8 mouse cellular contexts compared by ENCODE assay signal in genomic region chr9:64340351-64341253, GRCm38 (mm10). TPM values are rescaled to one million over a fixed set of nuclear protein-coding genes. Genes with fewer than 3 reads are reported as not detected.
DNase-seq lines count a peak whose midpoint lies in the region; ATAC-seq and TF ChIP-seq lines count a peak whose summit lies in the region.

No protein-coding gene starts in this region.

- H3K4me1 ChIP-seq in cerebellum, adult 2 months (ENCODE audit: control insufficient read depth, insufficient read depth, low read length) = no peaks in the 10 kb centered on the region; the same call in 1 of the 2 replicates
- no peaks in the 10 kb centered on the region for H3K4me1 ChIP-seq in forebrain, postnatal 0 days (ENCODE audit: insufficient read depth)
- H3K4me1 ChIP-seq in lung, embryonic 14.5 days (ENCODE audit: insufficient read depth) = peaks cover 8% of the 10 kb centered on the region; the same call in 1 of the 2 replicates

- under 1% methylated on average over 82 of the region's 85 CpGs for WGBS in cerebellum, adult 2 months
- WGBS in forebrain, postnatal 0 days = under 1% methylated on average over 84 of the region's 85 CpGs
- under 1% methylated on average over 83 of the region's 85 CpGs for WGBS in lung, embryonic 14.5 days

- peak; percentile 57 for TF ChIP-seq POLR2A in cerebellum, adult 2 months (IDR thresholded peaks at IDR 0.05; ENCODE audit: borderline replicate concordance, insufficient read depth, low read length)

- H3K36me3 ChIP-seq in forebrain, postnatal 0 days (ENCODE audit: insufficient read depth) = no peaks in the 10 kb centered on the region
- H3K36me3 ChIP-seq in lung, embryonic 14.5 days (ENCODE audit: insufficient read depth) = peaks cover 15% of the 10 kb centered on the region; the same call in 1 of the 2 replicates

- DNase-seq in MEL-GATA-1-ER (ENCODE audit: extremely low read depth, low read depth) = peak; percentile 46
- peak; percentile 81 to 89 for DNase-seq in cerebellum, adult 2 months
- peak; percentile 84 for DNase-seq in forebrain, postnatal 0 days
- peak; percentile 29 to 59 for DNase-seq in layer of hippocampus, adult 8-10 months (ENCODE audit: low spot score in 2 of 2)
- peak; percentile 85 for DNase-seq in lung, embryonic 14.5 days
- DNase-seq in testis, postnatal 14 days (ENCODE audit: low spot score) = peak; percentile 83

- H3K4me3 ChIP-seq in cerebellum, adult 2 months (replicated peaks; ENCODE audit: insufficient read depth, low read depth, low read length) = peak overlapping the region; percentile 87
- peak overlapping the region; percentile 65 for H3K4me3 ChIP-seq in forebrain, postnatal 0 days (ENCODE audit: low read depth, low read length)
- H3K4me3 ChIP-seq in lung, embryonic 14.5 days (ENCODE audit: low read depth, low read length) = peak overlapping the region; percentile 67

- H3K27ac ChIP-seq in cerebellum, adult 2 months (ENCODE audit: insufficient read depth, low read length) = peak overlapping the region; percentile 100
- peak overlapping the region; percentile 100 for H3K27ac ChIP-seq in forebrain, postnatal 0 days (ENCODE audit: low read depth, low read length)
- peak overlapping the region; percentile 100 for H3K27ac ChIP-seq in lung, embryonic 14.5 days (ENCODE audit: low read depth)

- ATAC-seq in forebrain, postnatal 0 days = peak; percentile 86
- peak; percentile 74 to 78 for ATAC-seq in hematopoietic stem cell, adult 5-6 weeks (replicated peaks in 1 of 2; ENCODE audit: insufficient read depth in 1 of 2, low FRiP score in 2 of 2, low TSS enrichment in 1 of 2, low read depth in 1 of 2, poor library complexity in 2 of 2, severe bottlenecking in 2 of 2)
- ATAC-seq in lung, embryonic 14.5 days (ENCODE audit: insufficient read depth) = peak; percentile 93
- ATAC-seq in neutrophil, adult 5-6 weeks (ENCODE audit: extremely low read depth, insufficient number of reproducible peaks, low FRiP score, poor library complexity, severe bottlenecking) = peak; percentile 40; the same call in 1 of the 2 replicates

- no peaks in the 10 kb centered on the region for H3K9me3 ChIP-seq in forebrain, postnatal 0 days (ENCODE audit: low read length)
- no peaks in the 10 kb centered on the region for H3K9me3 ChIP-seq in lung, embryonic 14.5 days (ENCODE audit: low read depth, low read length)

- no peaks in the 10 kb centered on the region for H3K27me3 ChIP-seq in cerebellum, adult 2 months (ENCODE audit: control insufficient read depth, insufficient read depth, low read length)
- no peaks in the 10 kb centered on the region for H3K27me3 ChIP-seq in forebrain, postnatal 0 days (ENCODE audit: insufficient read depth, low read length)
- no peaks in the 10 kb centered on the region for H3K27me3 ChIP-seq in lung, embryonic 14.5 days (ENCODE audit: insufficient read depth, low read length)

- no peak for TF ChIP-seq CTCF in cerebellum, adult 2 months (IDR thresholded peaks at IDR 0.05; ENCODE audit: borderline replicate concordance, insufficient read depth, low read depth, low read length)
- TF ChIP-seq CTCF in forebrain, postnatal 0 days (IDR thresholded peaks at IDR 0.05; ENCODE audit: low read depth) = no peak
- TF ChIP-seq CTCF in lung, embryonic 14.5 days (IDR thresholded peaks at IDR 0.05; ENCODE audit: low read depth) = peak; percentile 4; the same call in 1 of the 2 replicates

- peak overlapping the region; percentile 100 for H3K9ac ChIP-seq in forebrain, postnatal 0 days
- peak overlapping the region; percentile 99 for H3K9ac ChIP-seq in lung, embryonic 14.5 days

- peak overlapping the region; percentile 83 for H3K4me2 ChIP-seq in forebrain, postnatal 0 days (ENCODE audit: low read depth)
- H3K4me2 ChIP-seq in lung, embryonic 14.5 days = peak overlapping the region; percentile 86

RNA-seq across cellular contexts. Expression of gene Dis3l, which starts 0.5 kb away (rescaled TPM):
- polyA plus RNA-seq in cerebellum, adult 2 months (2012; rRNA removed) = 41.7 and 43.0 TPM in 2 replicates
- 19.6 and 28.6 TPM in 2 replicates for total RNA-seq in forebrain, postnatal 0 days (2014; rRNA removed)
- 15.3 and 18.1 TPM in 2 replicates for polyA plus RNA-seq in forebrain, postnatal 0 days (2015; fragmentation: Nextera tagmentation; extraction: Ambion mirVana)
- total RNA-seq in hematopoietic stem cell, adult 5-6 weeks (2017) = 17.9 and 24.9 TPM in 2 replicates
- total RNA-seq in layer of hippocampus, adult 8-10 months (2022) = 10 to 100 TPM; 28.9 to 30.1 (median 29.6) TPM
- 24.0 and 24.6 TPM in 2 replicates for polyA plus RNA-seq in lung, embryonic 14.5 days (2014; fragmentation: Nextera tagmentation; extraction: Ambion mirVana)
- 12.7 and 13.8 TPM in 2 replicates for total RNA-seq in neutrophil, adult 5-6 weeks (2017)

RNA-seq across cellular contexts. Expression of gene Megf11, which starts 44.8 kb away (rescaled TPM):
- 66.9 and 85.2 TPM in 2 replicates for polyA plus RNA-seq in cerebellum, adult 2 months (2012; rRNA removed)
- 7.4 and 14.5 TPM in 2 replicates for total RNA-seq in forebrain, postnatal 0 days (2014; rRNA removed)
- polyA plus RNA-seq in forebrain, postnatal 0 days (2015; fragmentation: Nextera tagmentation; extraction: Ambion mirVana) = 5.0 and 8.9 TPM in 2 replicates
- total RNA-seq in hematopoietic stem cell, adult 5-6 weeks (2017) = 0.25 TPM in 1 of 2 replicates, not detected in the other
- total RNA-seq in layer of hippocampus, adult 8-10 months (2022) = 10 to 100 TPM; 11.7 to 16.9 (median 14.2) TPM
- 1.1 and 1.6 TPM in 2 replicates for polyA plus RNA-seq in lung, embryonic 14.5 days (2014; fragmentation: Nextera tagmentation; extraction: Ambion mirVana)
- 0.58 and 0.61 TPM in 2 replicates for total RNA-seq in neutrophil, adult 5-6 weeks (2017)

RNA-seq across cellular contexts. Expression of gene Tipin, which starts 59.2 kb away (rescaled TPM):
- polyA plus RNA-seq in cerebellum, adult 2 months (2012; rRNA removed) = 40.8 and 44.6 TPM in 2 replicates
- total RNA-seq in forebrain, postnatal 0 days (2014; rRNA removed) = 81.2 and 85.9 TPM in 2 replicates
- 88.0 and 96.5 TPM in 2 replicates for polyA plus RNA-seq in forebrain, postnatal 0 days (2015; fragmentation: Nextera tagmentation; extraction: Ambion mirVana)
- total RNA-seq in hematopoietic stem cell, adult 5-6 weeks (2017) = 200 and 258 TPM in 2 replicates
- 10 to 100 TPM; 11.7 to 23.6 (median 17.9) TPM for total RNA-seq in layer of hippocampus, adult 8-10 months (2022)
- 281 and 288 TPM in 2 replicates for polyA plus RNA-seq in lung, embryonic 14.5 days (2014; fragmentation: Nextera tagmentation; extraction: Ambion mirVana)
- 18.7 and 21.5 TPM in 2 replicates for total RNA-seq in neutrophil, adult 5-6 weeks (2017)

Comparison
In these comparisons a context has a peak if more than half of its experiments do, and no peak if none do; other contexts are left out.
1. Peak in every context shown above with its lines: DNase-seq, ATAC-seq, H3K4me3 ChIP-seq and H3K27ac ChIP-seq.
2. ATAC-seq: peak in every context shown above with its lines; median percentile 93 in lung, embryonic 14.5 days; 86 in forebrain, postnatal 0 days; 76 in hematopoietic stem cell, adult 5-6 weeks; 40 in neutrophil, adult 5-6 weeks.